Mouse (Mus musculus) erythroblast, embryonic 14.5 days (primary cell): ENCODE measurements around the gene Cttnbp2.

ENCODE experiments used
- GATA1 ChIP-seq: IDR thresholded peaks from 2 replicates; pipeline ENCODE4 v1.6.1; 2012; ENCODE audit warnings: low read length, inconsistent platforms, mixed read lengths
- TAL1 ChIP-seq: IDR thresholded peaks from 3 replicates; pipeline ENCODE4 v1.6.1; 2012; ENCODE audit warnings: low read length, inconsistent platforms, mixed read lengths

GRCm38 (mm10) chr6:18360154-18360553 is 154.5 kb downstream of the Cttnbp2 start:
- TF ChIP-seq GATA1 (no peak), TAL1 (no peak)
